Mouse (Mus musculus) heart, adult 18-20 months (tissue): ENCODE results near the gene Lrrc7. TPM values are rescaled to one million over a fixed set of nuclear protein-coding genes. Genes with fewer than 3 reads are reported as not detected.
"Not testable (repeated sequence)": the region's sequence is repeated elsewhere in the genome, so short reads cannot be mapped to it uniquely, and the experiment has no call there.

Experiments
- DNase-seq, 2 experiments: peaks; one replicate each; pipeline ENCODE4 v3.0.0; 2021 to 2022; ENCODE audit warnings: mixed read lengths in 1 of 2
- total RNA-seq, 2 experiments: library from RNA; stranded (reverse); gene quantifications; 2 replicates each; pipeline ENCODE4 v1.2.3; 2021

Lrrc7 gene
- total RNA-seq, 2 experiments from 2014 or later = not detected

GRCm38 (mm10) chr3:158168454-158168853 is 393.6 kb downstream of the Lrrc7 start:
- no peak for DNase-seq

- DNase-seq = no peak
These were observed 397.0 kb downstream of the Lrrc7 start for GRCm38 (mm10) chr3:158165004-158165403.

GRCm38 (mm10) chr3:158164452-158164851 is 397.6 kb downstream of the Lrrc7 start:
- DNase-seq = no peak

GRCm38 (mm10) chr3:158163127-158163526 is 398.9 kb downstream of the Lrrc7 start:
- DNase-seq = no peak

- no peak for DNase-seq
These were observed 400.0 kb downstream of the Lrrc7 start for GRCm38 (mm10) chr3:158161924-158162490.

GRCm38 (mm10) chr3:158155515-158156286 is 406.3 kb downstream of the Lrrc7 start:
- no peak for DNase-seq

GRCm38 (mm10) chr3:158154134-158154533 is 407.9 kb downstream of the Lrrc7 start:
- no peak for DNase-seq

GRCm38 (mm10) chr3:158148998-158149397 is 413.0 kb downstream of the Lrrc7 start:
- no peak for DNase-seq

- DNase-seq = no peak
These were observed 421.4 kb downstream of the Lrrc7 start for GRCm38 (mm10) chr3:158140629-158141028.

- DNase-seq = no peak
These were observed 424.2 kb downstream of the Lrrc7 start for GRCm38 (mm10) chr3:158137796-158138195.

- DNase-seq = no peak
These were observed 430.3 kb downstream of the Lrrc7 start for GRCm38 (mm10) chr3:158131672-158132071.

GRCm38 (mm10) chr3:158131233-158131632 is 430.8 kb downstream of the Lrrc7 start:
- no peak for DNase-seq

- DNase-seq = no peak
These were observed 439.1 kb downstream of the Lrrc7 start for GRCm38 (mm10) chr3:158122899-158123298.

GRCm38 (mm10) chr3:158105260-158105659 is 456.8 kb downstream of the Lrrc7 start:
- DNase-seq = no peak

GRCm38 (mm10) chr3:158103467-158103866 is 458.6 kb downstream of the Lrrc7 start:
- no peak for DNase-seq

GRCm38 (mm10) chr3:158102530-158102929 is 459.5 kb downstream of the Lrrc7 start:
- not testable (repeated sequence) for DNase-seq

- DNase-seq = not testable (repeated sequence)
These were observed 460.0 kb downstream of the Lrrc7 start for GRCm38 (mm10) chr3:158102043-158102442.

GRCm38 (mm10) chr3:158093919-158094318 is 468.1 kb downstream of the Lrrc7 start:
- no peak for DNase-seq

GRCm38 (mm10) chr3:158091601-158092000 is 470.4 kb downstream of the Lrrc7 start:
- DNase-seq = no peak

GRCm38 (mm10) chr3:158077828-158078227 is 484.2 kb downstream of the Lrrc7 start:
- DNase-seq = no peak

- DNase-seq = no peak
These were observed 484.6 kb downstream of the Lrrc7 start for GRCm38 (mm10) chr3:158077380-158077772.

GRCm38 (mm10) chr3:158076685-158077379 is 485.2 kb downstream of the Lrrc7 start:
- peak in 1 of 2 experiments; percentile 15 for DNase-seq

- DNase-seq = no peak
These were observed 487.0 kb downstream of the Lrrc7 start for GRCm38 (mm10) chr3:158075004-158075403.
